Mouse (Mus musculus) B cell, adult 2 months (primary cell): Measurements from ENCODE around the gene Tmem121.
A peak's percentile ranks its signal among the peaks of the same experiment; 100 is the strongest.

Experiments used
- DNase-seq, 2 experiments: peaks; one replicate each; pipeline ENCODE4 v3.0.0; 2022

Gene Tmem121

GRCm38 (mm10) chr12:113222748-113223147 lies 37.0 kb downstream of the Tmem121 start:
- DNase-seq: peak; percentile 92 to 93

- peak; percentile 90 for DNase-seq
Measured at GRCm38 (mm10) chr12:113224206-113224605, 38.5 kb downstream of the Tmem121 start.

GRCm38 (mm10) chr12:113224687-113225091 lies 39.0 kb downstream of the Tmem121 start:
- peak; percentile 60 for DNase-seq

- DNase-seq: peak; percentile 87 to 92
Measured at GRCm38 (mm10) chr12:113227970-113228593, 42.4 kb downstream of the Tmem121 start.

GRCm38 (mm10) chr12:113230741-113231140 lies 45.0 kb downstream of the Tmem121 start:
- DNase-seq: peak in 1 of 2 experiments; percentile 17

- peak in 1 of 2 experiments; percentile 17 for DNase-seq
Measured at GRCm38 (mm10) chr12:113231551-113232263, 46.0 kb downstream of the Tmem121 start.

- peak in 1 of 2 experiments; percentile 15 for DNase-seq
Measured at GRCm38 (mm10) chr12:113232264-113232750, 46.6 kb downstream of the Tmem121 start.
